In genomic region chr14:86307806-86308205, GRCm38 (mm10) we compare ENCODE assay signal across 10 mouse cellular contexts.
A peak's percentile ranks its signal among the peaks of the same experiment; 100 is the strongest.
DNase-seq lines count a peak whose midpoint lies in the region; ATAC-seq and TF ChIP-seq lines count a peak whose summit lies in the region.
"Had no signal": no experiment of that assay in that cellular context is flagged by ENCODE, and none has a peak within 500 bp of the region (broad histone marks: within the 10 kb centered on the region; RNA-seq: fewer than 3 reads in every experiment).

No protein-coding gene starts in this region.

- H3K9ac ChIP-seq in ES-E14 (ENCODE audit: insufficient read depth, low read depth, low read length, poor library complexity, severe bottlenecking): no peak overlapping the region
- no peak overlapping the region for H3K9ac ChIP-seq in neural tube, embryonic 11.5 days (ENCODE audit: low read length)
- H3K9ac ChIP-seq: embryonic facial prominence, embryonic 15.5 days had no signal

- in situ Hi-C loops in ES-E14 (cut with MboI; ENCODE audit: low sequenced_read_pairs in 2 of 2, unreplicated experiment in 2 of 2): no loop called here

- no peaks in the 10 kb centered on the region for H3K36me3 ChIP-seq in ES-E14 (ENCODE audit: control insufficient read depth, insufficient read depth, low read length, poor library complexity, severe bottlenecking)
- H3K36me3 ChIP-seq in limb, embryonic 10.5 days: no peaks in the 10 kb centered on the region
- H3K36me3 ChIP-seq in neural tube, embryonic 11.5 days (ENCODE audit: control insufficient read depth, insufficient read depth, low read length): no peaks in the 10 kb centered on the region
- H3K36me3 ChIP-seq: embryonic facial prominence, embryonic 15.5 days had no signal

- DNase-seq in ES-E14 (ENCODE audit: low read depth, low spot score): peak; percentile 13
- DNase-seq in ZHBTc4 (ENCODE audit: low read depth, low spot score): peak; percentile 16
- peak; percentile 64 for DNase-seq in kidney, adult 18-20 months
- peak; percentile 45 for DNase-seq in limb, embryonic 10.5 days (ENCODE audit: low spot score)
- DNase-seq in neural tube, embryonic 11.5 days (ENCODE audit: low spot score): peak; percentile 52
- no peak for DNase-seq in spleen, postnatal 10 days (ENCODE audit: low spot score in 2 of 2)
- DNase-seq in adipocyte (ENCODE audit: low spot score): no peak

- no peak overlapping the region for H3K27ac ChIP-seq in ES-E14 (ENCODE audit: insufficient read depth, low read depth, low read length, poor library complexity, severe bottlenecking)
- H3K27ac ChIP-seq in limb, embryonic 10.5 days: no peak overlapping the region
- H3K27ac ChIP-seq in neural tube, embryonic 11.5 days (ENCODE audit: low read depth, low read length): no peak overlapping the region
- H3K27ac ChIP-seq: embryonic facial prominence, embryonic 15.5 days had no signal

- H3K4me1 ChIP-seq in ES-E14 (ENCODE audit: control insufficient read depth in 2 of 2, insufficient read depth in 2 of 2, low read length in 2 of 2, poor library complexity in 1 of 2): no peaks in the 10 kb centered on the region
- H3K4me1 ChIP-seq in limb, embryonic 10.5 days: no peaks in the 10 kb centered on the region
- H3K4me1 ChIP-seq in neural tube, embryonic 11.5 days (ENCODE audit: control insufficient read depth, insufficient read depth, low read length): no peaks in the 10 kb centered on the region
- H3K4me1 ChIP-seq: embryonic facial prominence, embryonic 15.5 days had no signal

- no peaks in the 10 kb centered on the region for H3K9me3 ChIP-seq in ES-E14 (ENCODE audit: control insufficient read depth, insufficient read depth, low read depth, low read length)
- no peaks in the 10 kb centered on the region for H3K9me3 ChIP-seq in limb, embryonic 10.5 days (replicated peaks)
- no peaks in the 10 kb centered on the region for H3K9me3 ChIP-seq in neural tube, embryonic 11.5 days (ENCODE audit: control insufficient read depth, low read length)
- H3K9me3 ChIP-seq: embryonic facial prominence, embryonic 15.5 days; megakaryocyte, embryonic 14.5 days had no signal

- no peak overlapping the region for H3K4me2 ChIP-seq in neural tube, embryonic 11.5 days (ENCODE audit: low read depth)
- H3K4me2 ChIP-seq: embryonic facial prominence, embryonic 15.5 days had no signal

- no peaks in the 10 kb centered on the region for H3K27me3 ChIP-seq in limb, embryonic 10.5 days (ENCODE audit: low read depth, poor library complexity, severe bottlenecking)
- no peaks in the 10 kb centered on the region for H3K27me3 ChIP-seq in neural tube, embryonic 11.5 days (ENCODE audit: control insufficient read depth, insufficient read depth, low read length)
- H3K27me3 ChIP-seq: embryonic facial prominence, embryonic 15.5 days; megakaryocyte, embryonic 14.5 days had no signal

- ATAC-seq in frontal cortex, adult (ENCODE audit: low TSS enrichment): peak; percentile 95
- 0 out of 2 replicates have a peak, but pooled peaks have one; percentile 48 for ATAC-seq in neural tube, embryonic 11.5 days (ENCODE audit: insufficient read depth, low FRiP score, low TSS enrichment)

- WGBS in limb, embryonic 10.5 days: 54% methylated on average over 2 of the region's 2 CpGs
- WGBS in neural tube, embryonic 11.5 days: 38% methylated on average over 2 of the region's 2 CpGs

- H3K4me3 ChIP-seq in ES-E14 (ENCODE audit: insufficient read depth in 1 of 2, low read depth in 1 of 2, low read length in 2 of 2, poor library complexity in 1 of 2, severe bottlenecking in 1 of 2): no peak overlapping the region
- no peak overlapping the region for H3K4me3 ChIP-seq in limb, embryonic 10.5 days
- H3K4me3 ChIP-seq in neural tube, embryonic 11.5 days (ENCODE audit: low read depth, low read length): no peak overlapping the region
- H3K4me3 ChIP-seq: embryonic facial prominence, embryonic 15.5 days; megakaryocyte, embryonic 14.5 days had no signal

TF ChIP-seq in ES-E14, 5 proteins besides CTCF, POLR2A, EP300 and RAD21:
- TF ChIP-seq ZC3H11A (IDR thresholded peaks at IDR 0.05; ENCODE audit: borderline replicate concordance, low read depth, low read length) (peak; percentile 18; the same call in 1 of the 2 replicates), HCFC1 (IDR thresholded peaks at IDR 0.05; ENCODE audit: borderline replicate concordance, insufficient read depth, low read length) (no peak)

Comparison
In these comparisons a context has a peak if more than half of its experiments do, and no peak if none do; other contexts are left out.
1. DNase-seq: peak in ES-E14 (single experiment), ZHBTc4 (single experiment), kidney, adult 18-20 months (single experiment), limb, embryonic 10.5 days (single experiment) and neural tube, embryonic 11.5 days (single experiment); none in spleen, postnatal 10 days (0 of 2) and adipocyte (single experiment).